Mouse (Mus musculus) small intestine, adult 2 months (tissue): ENCODE data around the gene Mchr1.
"Not testable (repeated sequence)": the region's sequence is repeated elsewhere in the genome, so short reads cannot be mapped to it uniquely, and the experiment has no call there.

ENCODE experiments used
- CTCF ChIP-seq: fragments of 200-500 bp; IDR thresholded peaks from 2 replicates; pipeline ENCODE4 v1.5.1; 2012; ENCODE audit warnings: low read depth, mild to moderate bottlenecking, control low read depth, inconsistent platforms, low read length, moderate library complexity, mixed read lengths; ENCODE audit not compliant: insufficient replicate concordance, insufficient read length; ENCODE audit errors: extremely low read depth
- POLR2A ChIP-seq: fragments of 200-500 bp; IDR thresholded peaks from 2 replicates; pipeline ENCODE4 v1.6.1; 2012; ENCODE audit warnings: low read depth, mild to moderate bottlenecking, control low read depth, inconsistent platforms, low read length, moderate library complexity

DNA sequence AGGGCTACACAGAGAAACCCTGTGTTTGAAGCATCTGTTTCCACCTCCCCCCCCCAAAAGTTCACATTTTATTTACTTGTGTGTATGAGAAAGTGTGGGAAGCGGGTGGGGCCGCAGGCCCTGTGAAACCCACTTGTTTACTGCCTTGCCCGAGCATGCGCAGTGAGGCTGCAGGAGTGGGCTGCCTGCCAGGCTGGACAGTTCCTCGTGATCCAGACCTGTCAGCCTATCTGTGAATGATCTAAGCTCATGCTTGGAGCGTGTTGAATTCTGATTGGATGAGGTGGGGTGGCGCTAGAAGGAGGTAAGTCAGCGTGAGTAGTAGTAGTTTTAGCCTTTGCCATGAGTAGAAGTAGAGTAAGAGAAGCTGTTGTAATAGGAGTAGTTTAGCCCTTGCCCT, 15.2 kb upstream of the Mchr1 start:
- not testable (repeated sequence) for TF ChIP-seq POLR2A, CTCF
